Comparison of ENCODE assay signal across 9 mouse cellular contexts in genomic region chr17:79230653-79231489, GRCm38 (mm10).
DNase-seq lines count a peak whose midpoint lies in the region; ATAC-seq and TF ChIP-seq lines count a peak whose summit lies in the region.
"Had no signal": no experiment of that assay in that cellular context is flagged by ENCODE, and none has a peak within 500 bp of the region (broad histone marks: within the 10 kb centered on the region; RNA-seq: fewer than 3 reads in every experiment).

No protein-coding gene starts in this region.

- ATAC-seq in hindbrain, postnatal 0 days: peak; percentile 86
- peak; percentile 31; the same call in 1 of the 2 replicates for ATAC-seq in liver, postnatal 0 days
- ATAC-seq: inflammation-experienced regulatory T-cells, adult 6 months had no signal

- H3K9me3 ChIP-seq in hindbrain, postnatal 0 days (ENCODE audit: low read length): no peaks in the 10 kb centered on the region
- no peaks in the 10 kb centered on the region for H3K9me3 ChIP-seq in liver, postnatal 0 days (ENCODE audit: low read length)

- no peak overlapping the region for H3K27ac ChIP-seq in bone marrow macrophage, adult 2 months (ENCODE audit: insufficient read depth, low read depth, low read length)
- H3K27ac ChIP-seq in hindbrain, postnatal 0 days: no peak overlapping the region
- H3K27ac ChIP-seq in liver, postnatal 0 days (ENCODE audit: low read depth): no peak overlapping the region

- peak overlapping the region; percentile 43 for H3K4me2 ChIP-seq in hindbrain, postnatal 0 days (ENCODE audit: low read depth, low read length)
- H3K4me2 ChIP-seq in liver, postnatal 0 days (ENCODE audit: low read depth, low read length): peak overlapping the region; percentile 44

- no peak for TF ChIP-seq CTCF in bone marrow macrophage, adult 2 months (IDR thresholded peaks at IDR 0.05; ENCODE audit: low read depth, low read length)
- TF ChIP-seq CTCF in hindbrain, postnatal 0 days (IDR thresholded peaks at IDR 0.05; ENCODE audit: low read depth): no peak
- TF ChIP-seq CTCF in liver, postnatal 0 days (IDR thresholded peaks at IDR 0.05; ENCODE audit: low read depth): no peak

- H3K27me3 ChIP-seq in hindbrain, postnatal 0 days (ENCODE audit: insufficient read depth, low read length): no peaks in the 10 kb centered on the region
- no peaks in the 10 kb centered on the region for H3K27me3 ChIP-seq in liver, postnatal 0 days (ENCODE audit: insufficient read depth, low read length)

- no peaks in the 10 kb centered on the region for H3K36me3 ChIP-seq in hindbrain, postnatal 0 days (ENCODE audit: insufficient read depth, low read length)
- no peaks in the 10 kb centered on the region for H3K36me3 ChIP-seq in liver, postnatal 0 days (replicated peaks; ENCODE audit: insufficient read depth, low read length)

- 49% methylated on average over 25 of the region's 25 CpGs for WGBS in hindbrain, postnatal 0 days
- 44% methylated on average over 25 of the region's 25 CpGs for WGBS in liver, postnatal 0 days (ENCODE audit: insufficient replicate concordance)

- 0 out of 2 replicates have a peak overlapping the region, but pooled peaks have one; percentile 21 for H3K4me3 ChIP-seq in bone marrow macrophage, adult 2 months (ENCODE audit: insufficient read depth, low read length)
- peak overlapping the region; percentile 14; the same call in 1 of the 2 replicates for H3K4me3 ChIP-seq in hindbrain, postnatal 0 days (ENCODE audit: low read length)
- H3K4me3 ChIP-seq in liver, postnatal 0 days (ENCODE audit: low read depth, low read length): no peak overlapping the region; the same call in 1 of the 2 replicates

- H3K4me1 ChIP-seq in bone marrow macrophage, adult 2 months (ENCODE audit: control insufficient read depth, insufficient read depth, low read length): peaks cover 19% of the 10 kb centered on the region
- H3K4me1 ChIP-seq in hindbrain, postnatal 0 days (ENCODE audit: insufficient read depth, low read length): 0 out of 2 replicates have a peak, but pooled peaks cover 8% of the 10 kb centered on the region
- peaks cover 2% of the 10 kb centered on the region; the same call in 1 of the 2 replicates for H3K4me1 ChIP-seq in liver, postnatal 0 days (ENCODE audit: insufficient read depth)

- no peak overlapping the region for H3K9ac ChIP-seq in hindbrain, postnatal 0 days (replicated peaks; ENCODE audit: low read length)
- H3K9ac ChIP-seq in liver, postnatal 0 days (replicated peaks): no peak overlapping the region

- TF ChIP-seq EP300 in liver, postnatal 0 days (IDR thresholded peaks at IDR 0.05; ENCODE audit: low read depth): peak; percentile 74

- DNase-seq in adrenal gland, postnatal 14 days: peak; percentile 10
- DNase-seq in adrenal gland, postnatal 4 days (ENCODE audit: low spot score in 2 of 2): no peak
- peak; percentile 73 for DNase-seq in hindbrain, postnatal 0 days (ENCODE audit: low spot score)
- DNase-seq in liver, postnatal 0 days: no peak
- DNase-seq in cerebellum, postnatal 10 days: no peak
- no peak for DNase-seq in spleen, postnatal 36 days (ENCODE audit: low spot score in 2 of 2)
- DNase-seq in testis, postnatal 14 days (ENCODE audit: low spot score): no peak

- TF ChIP-seq POLR2A in bone marrow macrophage, adult 2 months (IDR thresholded peaks at IDR 0.05; ENCODE audit: borderline replicate concordance, low read depth, low read length): no peak

Comparison
In these comparisons a context has a peak if more than half of its experiments do, and no peak if none do; other contexts are left out.
1. DNase-seq: peak in adrenal gland, postnatal 14 days (single experiment) and hindbrain, postnatal 0 days (single experiment); none in adrenal gland, postnatal 4 days (0 of 2), liver, postnatal 0 days (single experiment), cerebellum, postnatal 10 days (0 of 2), spleen, postnatal 36 days (0 of 2) and testis, postnatal 14 days (single experiment).